Mouse (Mus musculus) ES-E14 (cell line): Measurements from ENCODE around the gene Tst. TPM values are rescaled to one million over a fixed set of nuclear protein-coding genes. Genes with fewer than 3 reads are reported as not detected.

Experiments
- DNase-seq: peaks from one replicate; pipeline ENCODE4 v3.0.0-alpha.2; 2013; ENCODE audit warnings: low read depth, low spot score
- H3K27ac ChIP-seq: 2 replicates; pipeline ENCODE4 v1.5.1; 2012; ENCODE audit warnings: low read depth, mild to moderate bottlenecking, low read length, moderate library complexity, mixed read lengths; ENCODE audit not compliant: poor library complexity, insufficient read depth, severe bottlenecking
- H3K36me3 ChIP-seq: 2 replicates; pipeline ENCODE4 v1.6.1; 2012; ENCODE audit warnings: mild to moderate bottlenecking, low read length, moderate library complexity, mixed read lengths; ENCODE audit not compliant: control insufficient read depth, poor library complexity, insufficient read depth, severe bottlenecking
- H3K4me1 ChIP-seq, 2 experiments: fragments of 150-350 bp in 1 of 2; sonication (generic) in 1 of 2; 2 replicates each; pipeline ENCODE4 v1.6.1; 2012; ENCODE audit warnings: low read length in 2 of 2, mild to moderate bottlenecking in 1 of 2, mixed read lengths in 1 of 2; ENCODE audit not compliant: control insufficient read depth in 2 of 2, insufficient read depth in 2 of 2, poor library complexity in 1 of 2
- H3K4me3 ChIP-seq, 2 experiments: fragments of 150-350 bp in 1 of 2; sonication (generic) in 1 of 2; 2 replicates each; pipeline ENCODE4 v1.5.1; 2012; ENCODE audit warnings: low read length in 2 of 2, low read depth in 1 of 2, mild to moderate bottlenecking in 1 of 2, mixed read lengths in 1 of 2; ENCODE audit not compliant: insufficient read depth in 1 of 2, poor library complexity in 1 of 2, severe bottlenecking in 1 of 2
- H3K9ac ChIP-seq: 2 replicates; pipeline ENCODE4 v1.6.1; 2012; ENCODE audit warnings: low read depth, mild to moderate bottlenecking, low read length, mixed read lengths; ENCODE audit not compliant: poor library complexity, insufficient read depth, severe bottlenecking
- H3K9me3 ChIP-seq: fragments of 150-350 bp; sonication (generic); 2 replicates; pipeline ENCODE4 v1.6.1; 2012; ENCODE audit warnings: low read depth, mild to moderate bottlenecking, low read length; ENCODE audit not compliant: control insufficient read depth, insufficient read depth
- CHD2 ChIP-seq: IDR thresholded peaks from 2 replicates; pipeline ENCODE4 v1.6.1; 2014; ENCODE audit warnings: mild to moderate bottlenecking, low read depth, low read length, inconsistent platforms
- HCFC1 ChIP-seq: IDR thresholded peaks from 2 replicates; pipeline ENCODE4 v1.6.1; 2012; ENCODE audit warnings: low read length, inconsistent platforms, borderline replicate concordance; ENCODE audit not compliant: insufficient read depth
- MAFK ChIP-seq: IDR thresholded peaks from 2 replicates; pipeline ENCODE4 v1.6.1; 2014; ENCODE audit warnings: mild to moderate bottlenecking, low read depth, low read length, inconsistent platforms; ENCODE audit not compliant: insufficient read depth
- ZC3H11A ChIP-seq: IDR thresholded peaks from 2 replicates; pipeline ENCODE4 v1.6.1; 2012; ENCODE audit warnings: low read depth, mild to moderate bottlenecking, inconsistent platforms, low read length, borderline replicate concordance
- ZNF384 ChIP-seq: IDR thresholded peaks from 2 replicates; pipeline ENCODE4 v1.6.1; 2012; ENCODE audit warnings: low read depth, low read length, inconsistent platforms
- in situ Hi-C, 2 experiments: fragments of 600-800 bp; cut with MboI; formaldehyde crosslinking; loops; one replicate each; pipeline ENCODE4 v1.15.1; 2025; ENCODE audit warnings: low sequenced_read_pairs in 2 of 2, inconsistent platforms in 1 of 2; ENCODE audit not compliant: unreplicated experiment in 2 of 2
- total RNA-seq: library from RNA; depleted of rRNA; stranded (reverse); fragments of 300-350 nt; gene quantifications from 2 replicates; pipeline ENCODE4 v1.2.3, GENCODE M21; 2012

Gene Tst
- total RNA-seq, 1 experiment, result 14.9 TPM

DNA sequence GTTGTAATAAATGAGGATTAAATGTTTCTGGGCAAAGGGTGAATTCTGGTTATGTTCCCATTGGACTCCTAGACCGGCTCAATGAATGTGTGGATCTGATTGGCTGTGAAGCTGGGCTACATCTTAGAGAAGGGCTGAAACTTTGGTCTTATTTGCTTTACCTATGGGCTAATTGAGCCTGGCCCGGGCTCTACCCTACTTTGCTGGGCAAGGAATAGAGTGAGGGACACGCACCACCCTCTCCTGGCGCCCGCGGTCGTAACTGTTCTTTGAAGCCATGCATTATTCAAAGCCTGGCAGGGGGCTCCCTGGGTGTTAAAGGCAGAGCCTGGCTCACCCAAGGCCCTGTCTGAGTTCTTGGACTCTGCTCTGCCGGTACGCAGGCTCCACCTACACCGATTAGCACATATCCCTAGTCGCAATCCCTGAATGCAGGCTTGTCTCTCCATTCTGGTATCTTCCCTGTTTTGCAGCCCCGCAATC is 3.9 kb upstream of the Tst start:
- no peaks in the 10 kb centered on the region for H3K9me3 ChIP-seq
- H3K27ac ChIP-seq, result no peak overlapping the region
- TF ChIP-seq HCFC1 (no peak), CHD2 (no peak), ZNF384 (no peak), MAFK (no peak), ZC3H11A (no peak)
- DNase-seq, result no peak
- H3K9ac ChIP-seq, result peak overlapping the region; percentile 65
- peak overlapping the region; percentile 50 to 73 for H3K4me3 ChIP-seq
- peaks cover 0 to 9% of the 10 kb centered on the region in 2 experiments; a peak in 1 of 4 replicates for H3K4me1 ChIP-seq
- in situ Hi-C loops, result no loop called here
- H3K36me3 ChIP-seq, result peaks cover 19% of the 10 kb centered on the region; the same call in 1 of the 2 replicates

DNA sequence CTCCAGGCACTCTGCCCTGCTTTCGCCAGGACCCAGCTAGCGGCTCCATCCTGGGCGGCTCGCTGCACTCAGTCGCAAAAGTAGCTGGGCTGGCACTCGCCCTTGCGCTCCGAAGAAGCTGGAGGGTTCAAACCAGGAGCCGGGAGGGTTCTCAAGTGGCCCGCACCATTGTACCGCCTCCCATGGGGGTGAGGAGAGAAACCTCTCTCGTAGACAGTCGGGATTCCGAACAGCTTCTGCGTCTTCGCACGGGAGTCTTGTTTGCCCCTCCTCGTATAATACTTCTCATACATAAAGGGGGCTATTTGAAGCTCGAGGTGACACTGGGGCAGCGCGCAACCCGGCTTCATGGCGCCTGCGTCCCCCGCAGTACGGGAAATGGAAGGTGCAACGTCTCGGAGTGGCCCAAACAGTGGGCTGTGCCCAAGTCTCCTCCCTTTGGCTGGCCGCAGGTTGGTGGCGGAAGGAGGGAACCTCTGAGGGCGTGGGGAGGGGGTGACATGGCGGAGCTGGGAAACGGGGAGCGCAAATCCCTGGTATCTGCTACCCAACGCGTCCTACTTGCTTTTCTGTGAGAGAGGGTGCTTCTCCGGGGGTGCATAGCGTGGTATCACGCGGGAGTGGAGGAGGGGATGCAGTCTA is 707 bp upstream of the Tst start, which contains the start of gene Mpst:
Gene Mpst (plus strand): TSS at position 124 of the 642 bp plus-strand sequence.
- Histone ChIP-seq H3K9me3 (no peaks in the 10 kb centered on the region), H3K27ac (peak within 1 kb of the TSS; percentile 91), H3K36me3 (peaks cover 7% of the 10 kb centered on the region; the same call in 1 of the 2 replicates), H3K4me1 (peaks cover 0 to 17% of the 10 kb centered on the region in 2 experiments; a peak in 2 of 4 replicates), H3K4me3 (peak within 1 kb of the TSS; percentile 80 to 83), H3K9ac (peak within 1 kb of the TSS; percentile 81)
- in situ Hi-C loops, result no loop called here
- TF ChIP-seq HCFC1, result 0 out of 2 replicates have a peak, but pooled peaks have one; percentile 5
- no peak for TF ChIP-seq MAFK
- no peak for TF ChIP-seq ZC3H11A
- DNase-seq, result peak; percentile 78

DNA sequence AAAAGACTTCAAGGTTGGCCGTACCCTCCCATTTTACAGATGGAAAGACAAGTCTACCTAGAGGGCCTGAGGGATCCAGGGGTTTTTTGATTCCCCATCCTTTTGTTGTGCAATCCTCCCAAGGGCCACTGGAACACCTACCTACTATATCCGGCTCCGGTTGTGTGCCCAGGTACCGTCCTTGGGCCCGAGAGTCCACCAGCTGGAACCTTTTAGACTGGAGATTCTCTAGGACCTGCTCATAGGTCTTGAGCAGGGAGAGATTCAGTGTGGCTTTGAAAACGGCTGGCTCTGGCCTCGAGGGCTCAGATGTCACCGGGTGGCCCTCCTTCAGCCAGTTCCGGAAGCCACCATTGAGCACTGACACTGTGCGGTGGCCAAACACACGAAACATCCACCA is 609 bp downstream of the Tst start:
- peak overlapping the region; percentile 80 to 83 for H3K4me3 ChIP-seq
- H3K27ac ChIP-seq, result no peak overlapping the region
- H3K4me1 ChIP-seq, result peaks cover 4 to 20% of the 10 kb centered on the region in 2 experiments; a peak in 2 of 4 replicates
- in situ Hi-C loops, result no loop called here
- TF ChIP-seq CHD2, result no peak
- TF ChIP-seq ZNF384, result no peak
- no peak for TF ChIP-seq MAFK
- no peaks in the 10 kb centered on the region for H3K9me3 ChIP-seq
- no peak for DNase-seq
- peaks cover 1% of the 10 kb centered on the region; the same call in 1 of the 2 replicates for H3K36me3 ChIP-seq
- peak overlapping the region; percentile 69; the same call in 1 of the 2 replicates for H3K9ac ChIP-seq

DNA sequence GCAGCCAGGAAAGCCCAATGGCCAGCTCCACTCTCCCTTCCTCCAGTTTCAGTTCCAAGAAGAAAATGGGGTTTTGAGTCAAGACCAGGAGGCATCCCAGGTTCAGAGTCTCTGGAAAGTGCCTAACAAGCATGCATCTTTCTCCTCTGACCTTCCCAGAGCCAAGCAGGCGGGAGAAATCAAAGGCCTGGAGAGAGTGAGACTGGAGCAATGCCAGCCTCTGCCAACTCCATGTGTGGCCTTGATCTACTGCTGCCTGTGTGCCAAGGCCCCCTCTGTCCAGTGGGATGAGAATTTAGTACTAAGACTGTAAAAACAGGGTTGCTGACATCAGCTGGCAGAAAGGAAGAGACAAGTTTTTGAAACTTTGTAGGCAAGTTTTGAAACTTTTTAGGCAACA is 1.8 kb downstream of the Tst start:
- TF ChIP-seq MAFK, result no peak
- no peak for TF ChIP-seq ZC3H11A
- no peak for TF ChIP-seq ZNF384
- no peak for TF ChIP-seq CHD2
- no peak for TF ChIP-seq HCFC1
- in situ Hi-C loops, result no loop called here
- no peak overlapping the region for H3K9ac ChIP-seq
- H3K9me3 ChIP-seq, result no peaks in the 10 kb centered on the region
- H3K4me3 ChIP-seq, result no peak overlapping the region
- H3K36me3 ChIP-seq, result peaks cover 2% of the 10 kb centered on the region; the same call in 1 of the 2 replicates
- H3K27ac ChIP-seq, result peak overlapping the region; percentile 26; the same call in 1 of the 2 replicates
- no peak for DNase-seq
- peaks cover 4 to 19% of the 10 kb centered on the region in 2 experiments; a peak in 2 of 4 replicates for H3K4me1 ChIP-seq
